Mouse (Mus musculus): ENCODE measurements around the gene Hipk4. TPM values are rescaled to one million over a fixed set of nuclear protein-coding genes. Genes with fewer than 3 reads are reported as not detected.

Hipk4 gene
- total and polyA plus RNA-seq, 3 experiments: 0.09 to 0.16 TPM; not detected in 1

- Histone ChIP-seq H3K9me3 (replicated peaks; ENCODE audit: low read length) (no peaks in the 10 kb centered on the region), H3K79me2 (replicated peaks; ENCODE audit: control insufficient read depth, extremely low read depth, insufficient read depth, poor library complexity, severe bottlenecking) (no peaks in the 10 kb centered on the region), H3K27me3 (replicated peaks) (no peaks in the 10 kb centered on the region), H3K4me3 (replicated peaks in 1 of 3; ENCODE audit: low read depth in 2 of 3, low read length in 2 of 3, poor library complexity in 1 of 3) (no peak overlapping the region), H3K36me3 (replicated peaks in 1 of 2; ENCODE audit: control insufficient read depth in 1 of 2, insufficient read depth in 1 of 2, low read length in 1 of 2) (peaks cover 72 to 91% of the 10 kb centered on the region in 2 experiments), H3K4me2 (ENCODE audit: insufficient read depth, low read depth, poor library complexity, severe bottlenecking) (no peak overlapping the region), H3K27ac (ENCODE audit: insufficient read depth, low read depth) (no peak overlapping the region), H3K9ac (ENCODE audit: insufficient read depth, low read depth) (no peak overlapping the region), H3K4me1 (ENCODE audit: control insufficient read depth in 1 of 2, insufficient read depth in 2 of 2) (peaks cover 3 to 29% of the 10 kb centered on the region in 2 experiments)
- in situ Hi-C loops (cut with MboI; ENCODE audit: low pct_ligation_motif_present, low pct_unique_long_range_greater_than_20kb, low sequenced_read_pairs): no loop called here
- DNase-seq (ENCODE audit: extremely low read depth): no peak
- dilution Hi-C loops (cut with MboI; ENCODE audit: extremely low pct_ligation_motif_present, extremely low pct_unique_long_range_greater_than_20kb, low sequenced_read_pairs): no loop called here
- TF ChIP-seq POLR2A (IDR thresholded peaks at IDR 0.05; ENCODE audit: low read depth, low read length): no peak
- TF ChIP-seq RCOR1 (conservative IDR thresholded peaks at IDR 0.05; ENCODE audit: low read depth, low read length): no peak
Observed at GRCm38 (mm10) chr7:27577589-27577988, 54.5 kb downstream of the Hipk4 start.

GRCm38 (mm10) chr7:27578465-27578864, 55.4 kb downstream of the Hipk4 start:
- no peaks in the 10 kb centered on the region for H3K9me3 ChIP-seq (replicated peaks; ENCODE audit: low read length)
- TF ChIP-seq EP300 (IDR thresholded peaks at IDR 0.05; ENCODE audit: low read length): peak; percentile 32; the same call in 1 of the 2 replicates
- no peak for TF ChIP-seq MEF2A (IDR thresholded peaks at IDR 0.05; ENCODE audit: borderline replicate concordance, low read depth, low read length)
- peak; percentile 77 for TF ChIP-seq ETS1 (conservative IDR thresholded peaks at IDR 0.05; ENCODE audit: low read depth, low read length)
- no peak for TF ChIP-seq NELFE (IDR thresholded peaks at IDR 0.05; ENCODE audit: low read depth, low read length)
- peak; percentile 67 for TF ChIP-seq BHLHE40 (IDR thresholded peaks at IDR 0.05; ENCODE audit: low read depth, low read length)
- no peak overlapping the region for H3K27ac ChIP-seq (ENCODE audit: insufficient read depth, low read depth)
- DNase-seq (ENCODE audit: extremely low read depth): peak; percentile 58
- in situ Hi-C loops (cut with MboI; ENCODE audit: low pct_ligation_motif_present, low pct_unique_long_range_greater_than_20kb, low sequenced_read_pairs): no loop called here
- no peak overlapping the region for H3K9ac ChIP-seq (ENCODE audit: insufficient read depth, low read depth)
- no peak overlapping the region for H3K4me3 ChIP-seq (replicated peaks in 1 of 3; ENCODE audit: low read depth in 2 of 3, low read length in 2 of 3, poor library complexity in 1 of 3)
- peaks cover 3 to 29% of the 10 kb centered on the region in 2 experiments for H3K4me1 ChIP-seq (ENCODE audit: control insufficient read depth in 1 of 2, insufficient read depth in 2 of 2)
- dilution Hi-C loops (cut with MboI; ENCODE audit: extremely low pct_ligation_motif_present, extremely low pct_unique_long_range_greater_than_20kb, low sequenced_read_pairs): no loop called here
- H3K79me2 ChIP-seq (replicated peaks; ENCODE audit: control insufficient read depth, extremely low read depth, insufficient read depth, poor library complexity, severe bottlenecking): no peaks in the 10 kb centered on the region
- H3K27me3 ChIP-seq (replicated peaks): no peaks in the 10 kb centered on the region
- H3K4me2 ChIP-seq (ENCODE audit: insufficient read depth, low read depth, poor library complexity, severe bottlenecking): no peak overlapping the region
- peaks cover 76 to 94% of the 10 kb centered on the region in 2 experiments for H3K36me3 ChIP-seq (replicated peaks in 1 of 2; ENCODE audit: control insufficient read depth in 1 of 2, insufficient read depth in 1 of 2, low read length in 1 of 2)

GRCm38 (mm10) chr7:27580380-27581174, 57.5 kb downstream of the Hipk4 start:
- TF ChIP-seq RCOR1 (conservative IDR thresholded peaks at IDR 0.05; ENCODE audit: low read depth, low read length): no peak
- TF ChIP-seq GABPA (IDR thresholded peaks at IDR 0.05; ENCODE audit: insufficient replicate concordance, low read depth, low read length): no peak
- TF ChIP-seq USF1 (IDR thresholded peaks at IDR 0.05; ENCODE audit: low read depth, low read length): no peak
- TF ChIP-seq CHD2 (IDR thresholded peaks at IDR 0.05; ENCODE audit: low read length): no peak
- no peak for TF ChIP-seq USF2 (conservative IDR thresholded peaks at IDR 0.05; ENCODE audit: low read depth, low read length)
- TF ChIP-seq JUND (conservative IDR thresholded peaks at IDR 0.05; ENCODE audit: low read depth, low read length): no peak
- TF ChIP-seq TCF12 (IDR thresholded peaks at IDR 0.05; ENCODE audit: low read depth, low read length): no peak
- dilution Hi-C loops (cut with MboI; ENCODE audit: extremely low pct_ligation_motif_present, extremely low pct_unique_long_range_greater_than_20kb, low sequenced_read_pairs): no loop called here
- Histone ChIP-seq H3K36me3 (replicated peaks in 1 of 2; ENCODE audit: control insufficient read depth in 1 of 2, insufficient read depth in 1 of 2, low read length in 1 of 2) (peaks cover 75 to 91% of the 10 kb centered on the region in 2 experiments), H3K27me3 (replicated peaks) (no peaks in the 10 kb centered on the region), H3K9ac (ENCODE audit: insufficient read depth, low read depth) (no peak overlapping the region), H3K9me3 (replicated peaks; ENCODE audit: low read length) (no peaks in the 10 kb centered on the region), H3K4me3 (replicated peaks in 1 of 3; ENCODE audit: low read depth in 2 of 3, low read length in 2 of 3, poor library complexity in 1 of 3) (no peak overlapping the region), H3K4me2 (ENCODE audit: insufficient read depth, low read depth, poor library complexity, severe bottlenecking) (no peak overlapping the region), H3K79me2 (replicated peaks; ENCODE audit: control insufficient read depth, extremely low read depth, insufficient read depth, poor library complexity, severe bottlenecking) (no peaks in the 10 kb centered on the region), H3K27ac (ENCODE audit: insufficient read depth, low read depth) (no peak overlapping the region), H3K4me1 (ENCODE audit: control insufficient read depth in 1 of 2, insufficient read depth in 2 of 2) (peaks cover 3 to 22% of the 10 kb centered on the region in 2 experiments)
- in situ Hi-C loops (cut with MboI; ENCODE audit: low pct_ligation_motif_present, low pct_unique_long_range_greater_than_20kb, low sequenced_read_pairs): no loop called here
- DNase-seq (ENCODE audit: extremely low read depth): no peak

Other genes starting within 250 kb of the Hipk4 start
- gene Ltbp4, start 185.6 kb upstream of the Hipk4 start, total RNA-seq (2012; rRNA removed): 1.8 and 2.6 TPM in 2 replicates
- gene Ltbp4, start 185.6 kb upstream of the Hipk4 start, total RNA-seq (2014; rRNA removed): 0.16 and 0.43 TPM in 2 replicates
- gene Ltbp4, start 185.6 kb upstream of the Hipk4 start, polyA plus RNA-seq (2012; ENCODE audit: insufficient read length, low read depth): 1.2 and 1.5 TPM in 2 replicates
- gene Shkbp1, start 167.2 kb upstream of the Hipk4 start, total RNA-seq (2012; rRNA removed): 26.2 and 30.8 TPM in 2 replicates
- 17.7 and 23.3 TPM in 2 replicates for gene Shkbp1, start 167.2 kb upstream of the Hipk4 start, total RNA-seq (2014; rRNA removed)
- gene Shkbp1, start 167.2 kb upstream of the Hipk4 start, polyA plus RNA-seq (2012; ENCODE audit: insufficient read length, low read depth): 50.0 and 62.8 TPM in 2 replicates
- gene Gm20479, start 165.8 kb upstream of the Hipk4 start, total RNA-seq (2012; rRNA removed): 1.3 and 1.9 TPM in 2 replicates
- gene Gm20479, start 165.8 kb upstream of the Hipk4 start, total RNA-seq (2014; rRNA removed): 0.95 and 2.2 TPM in 2 replicates
- 1.2 and 2.8 TPM in 2 replicates for gene Gm20479, start 165.8 kb upstream of the Hipk4 start, polyA plus RNA-seq (2012; ENCODE audit: insufficient read length, low read depth)
- 0.29 and 0.38 TPM in 2 replicates for gene Sptbn4, start 75.6 kb upstream of the Hipk4 start, total RNA-seq (2012; rRNA removed)
- gene Sptbn4, start 75.6 kb upstream of the Hipk4 start, total RNA-seq (2014; rRNA removed): 0.18 and 0.21 TPM in 2 replicates
- 0.20 and 0.24 TPM in 2 replicates for gene Sptbn4, start 75.6 kb upstream of the Hipk4 start, polyA plus RNA-seq (2012; ENCODE audit: insufficient read length, low read depth)
- 6.3 and 9.4 TPM in 2 replicates for gene Blvrb, start 75.3 kb upstream of the Hipk4 start, total RNA-seq (2012; rRNA removed)
- gene Blvrb, start 75.3 kb upstream of the Hipk4 start, total RNA-seq (2014; rRNA removed): 2.8 and 4.3 TPM in 2 replicates
- gene Blvrb, start 75.3 kb upstream of the Hipk4 start, polyA plus RNA-seq (2012; ENCODE audit: insufficient read length, low read depth): 5.0 and 7.6 TPM in 2 replicates
- gene Sertad3, start 49.5 kb upstream of the Hipk4 start, total RNA-seq (2012; rRNA removed): 2.6 and 2.8 TPM in 2 replicates
- 2.7 and 3.9 TPM in 2 replicates for gene Sertad3, start 49.5 kb upstream of the Hipk4 start, total RNA-seq (2014; rRNA removed)
- 1.8 and 2.7 TPM in 2 replicates for gene Sertad3, start 49.5 kb upstream of the Hipk4 start, polyA plus RNA-seq (2012; ENCODE audit: insufficient read length, low read depth)
- 8.0 and 8.3 TPM in 2 replicates for gene Sertad1, start 36.4 kb upstream of the Hipk4 start, total RNA-seq (2012; rRNA removed)
- gene Sertad1, start 36.4 kb upstream of the Hipk4 start, total RNA-seq (2014; rRNA removed): 8.1 and 9.1 TPM in 2 replicates
- 5.0 and 7.4 TPM in 2 replicates for gene Sertad1, start 36.4 kb upstream of the Hipk4 start, polyA plus RNA-seq (2012; ENCODE audit: insufficient read length, low read depth)
- gene Prx, start 23.9 kb upstream of the Hipk4 start, total RNA-seq (2012; rRNA removed): 0.21 TPM in 2 replicates
- 0.12 and 0.17 TPM in 2 replicates for gene Prx, start 23.9 kb upstream of the Hipk4 start, total RNA-seq (2014; rRNA removed)
- gene Prx, start 23.9 kb upstream of the Hipk4 start, polyA plus RNA-seq (2012; ENCODE audit: insufficient read length, low read depth): 0.41 and 0.60 TPM in 2 replicates
- gene Pld3, start 30.0 kb downstream of the Hipk4 start, total RNA-seq (2012; rRNA removed): 16.2 and 21.1 TPM in 2 replicates
- 6.0 and 6.2 TPM in 2 replicates for gene Pld3, start 30.0 kb downstream of the Hipk4 start, total RNA-seq (2014; rRNA removed)
- 13.5 and 14.1 TPM in 2 replicates for gene Pld3, start 30.0 kb downstream of the Hipk4 start, polyA plus RNA-seq (2012; ENCODE audit: insufficient read length, low read depth)
- gene 2310022A10Rik, start 30.0 kb downstream of the Hipk4 start, total RNA-seq (2012; rRNA removed): 7.0 and 7.8 TPM in 2 replicates
- gene 2310022A10Rik, start 30.0 kb downstream of the Hipk4 start, total RNA-seq (2014; rRNA removed): 7.2 and 8.6 TPM in 2 replicates
- gene 2310022A10Rik, start 30.0 kb downstream of the Hipk4 start, polyA plus RNA-seq (2012; ENCODE audit: insufficient read length, low read depth): 27.1 and 30.7 TPM in 2 replicates
- 40.3 and 41.8 TPM in 2 replicates for gene Akt2, start 68.3 kb downstream of the Hipk4 start, total RNA-seq (2012; rRNA removed)
- 39.3 and 39.5 TPM in 2 replicates for gene Akt2, start 68.3 kb downstream of the Hipk4 start, total RNA-seq (2014; rRNA removed)
- 77.1 and 77.3 TPM in 2 replicates for gene Akt2, start 68.3 kb downstream of the Hipk4 start, polyA plus RNA-seq (2012; ENCODE audit: insufficient read length, low read depth)
- gene Ttc9b, start 130.6 kb downstream of the Hipk4 start, total RNA-seq (2012; rRNA removed): 0.08 TPM in 1 of 2 replicates, not detected in the other
- gene Ttc9b, start 130.6 kb downstream of the Hipk4 start, total RNA-seq (2014; rRNA removed): not detected in 2 replicates
- not detected in 2 replicates for gene Ttc9b, start 130.6 kb downstream of the Hipk4 start, polyA plus RNA-seq (2012; ENCODE audit: insufficient read length, low read depth)
- 15.0 and 16.7 TPM in 2 replicates for gene Map3k10, start 151.3 kb downstream of the Hipk4 start, total RNA-seq (2012; rRNA removed)
- gene Map3k10, start 151.3 kb downstream of the Hipk4 start, total RNA-seq (2014; rRNA removed): 7.2 and 7.8 TPM in 2 replicates
- 7.6 and 8.2 TPM in 2 replicates for gene Map3k10, start 151.3 kb downstream of the Hipk4 start, polyA plus RNA-seq (2012; ENCODE audit: insufficient read length, low read depth)
- gene Zfp607b, start 166.1 kb downstream of the Hipk4 start, total RNA-seq (2012; rRNA removed): 0.76 and 1.2 TPM in 2 replicates
- gene Zfp607b, start 166.1 kb downstream of the Hipk4 start, total RNA-seq (2014; rRNA removed): 0.93 and 0.97 TPM in 2 replicates
- 0.90 and 1.0 TPM in 2 replicates for gene Zfp607b, start 166.1 kb downstream of the Hipk4 start, polyA plus RNA-seq (2012; ENCODE audit: insufficient read length, low read depth)
- gene Zfp60, start 208.1 kb downstream of the Hipk4 start, total RNA-seq (2012; rRNA removed): 7.8 and 8.2 TPM in 2 replicates
- 7.2 and 8.1 TPM in 2 replicates for gene Zfp60, start 208.1 kb downstream of the Hipk4 start, total RNA-seq (2014; rRNA removed)
- 6.9 and 7.2 TPM in 2 replicates for gene Zfp60, start 208.1 kb downstream of the Hipk4 start, polyA plus RNA-seq (2012; ENCODE audit: insufficient read length, low read depth)